Mouse (Mus musculus): ENCODE data around the gene Tulp3.
"Not testable (repeated sequence)": the region's sequence is repeated elsewhere in the genome, so short reads cannot be mapped to it uniquely, and the experiment has no call there.

Tulp3 gene

DNA sequence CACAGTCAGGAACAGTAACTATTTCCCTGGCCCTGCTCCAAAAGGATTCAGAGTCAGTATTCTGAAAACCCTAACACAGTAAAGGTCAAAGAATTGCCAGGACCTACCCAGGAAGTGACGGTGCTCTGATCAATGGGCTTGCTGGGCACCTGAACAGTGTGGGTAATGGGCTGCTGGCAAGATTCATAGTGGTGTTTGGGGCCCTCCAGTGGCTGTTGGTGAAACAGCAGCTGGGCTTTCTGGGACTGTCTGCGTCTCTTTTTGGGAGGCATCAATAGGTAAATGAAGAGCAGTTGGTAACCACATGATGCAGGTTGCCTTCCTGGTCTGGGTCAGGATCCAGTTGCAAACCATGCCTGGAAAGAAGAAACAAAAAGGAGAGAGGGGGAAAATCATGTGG lies 3.3 kb upstream of the Tulp3 start:
- in situ Hi-C loops (cut with MboI): no loop called here

DNA sequence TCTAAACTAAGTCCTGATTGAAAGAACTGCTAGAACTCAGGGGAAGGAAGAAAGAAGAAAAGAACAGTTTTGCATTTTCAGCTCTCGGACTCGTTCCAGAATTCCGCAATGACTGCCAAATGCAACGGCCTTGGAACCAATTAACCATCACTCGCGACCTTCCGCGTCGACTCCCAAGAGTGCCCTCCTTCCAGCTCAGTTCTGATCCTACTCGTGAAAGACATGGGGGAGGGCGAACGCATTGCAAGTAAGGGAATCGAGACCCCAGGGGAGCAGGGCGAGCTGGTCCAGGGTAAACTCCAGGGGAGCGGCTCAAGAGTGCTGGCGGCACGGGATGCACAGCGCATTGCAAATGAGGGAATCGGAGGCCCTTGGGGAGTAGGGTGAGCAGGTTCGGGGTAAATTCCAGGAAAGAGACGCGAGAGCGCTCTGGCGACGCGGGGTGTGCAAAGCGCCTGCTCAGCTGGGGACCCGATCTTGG lies 410 bp downstream of the Tulp3 start:
- in situ Hi-C loops (cut with MboI): no loop called here

DNA sequence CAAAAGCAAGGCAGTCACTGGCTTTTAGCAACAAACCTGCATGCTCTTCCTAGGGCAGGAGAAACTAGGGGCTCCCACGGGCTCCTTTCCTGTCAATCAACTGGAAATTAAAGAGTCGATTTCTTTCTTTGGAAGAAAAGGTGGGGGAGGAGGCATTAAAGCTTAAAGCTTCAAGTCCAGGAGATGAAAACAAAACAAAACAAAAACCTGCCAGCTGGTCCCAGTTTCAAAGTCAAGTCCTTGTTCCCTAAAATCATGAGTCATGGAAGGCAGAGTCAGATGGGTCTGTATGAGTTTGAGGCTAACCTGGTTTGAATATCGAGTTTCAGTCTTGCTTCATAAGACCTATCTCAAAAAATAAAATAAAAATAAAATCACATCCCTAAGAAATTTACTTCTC lies 1.5 kb downstream of the Tulp3 start:
- in situ Hi-C loops (cut with MboI): no loop called here

DNA sequence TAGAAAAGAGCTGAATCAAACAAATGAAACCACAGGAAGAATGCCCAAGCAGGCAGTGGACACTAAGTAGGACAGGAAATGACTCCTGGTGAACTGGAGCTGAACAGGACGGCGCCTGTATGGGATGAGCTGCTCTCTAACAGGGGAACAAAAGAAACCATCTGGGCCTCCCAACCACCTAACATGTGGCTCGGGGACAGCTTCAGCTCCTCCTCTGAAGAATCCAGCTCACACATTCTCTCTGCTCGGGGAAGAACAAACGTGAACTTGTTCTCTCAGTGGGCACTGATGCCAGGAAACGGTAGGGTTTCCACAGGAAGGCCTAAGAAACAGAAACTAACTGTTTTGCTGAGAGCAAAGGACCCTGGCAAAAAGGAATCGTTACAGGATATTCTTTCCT lies 5.9 kb downstream of the Tulp3 start:
- in situ Hi-C loops (cut with MboI): no loop called here

DNA sequence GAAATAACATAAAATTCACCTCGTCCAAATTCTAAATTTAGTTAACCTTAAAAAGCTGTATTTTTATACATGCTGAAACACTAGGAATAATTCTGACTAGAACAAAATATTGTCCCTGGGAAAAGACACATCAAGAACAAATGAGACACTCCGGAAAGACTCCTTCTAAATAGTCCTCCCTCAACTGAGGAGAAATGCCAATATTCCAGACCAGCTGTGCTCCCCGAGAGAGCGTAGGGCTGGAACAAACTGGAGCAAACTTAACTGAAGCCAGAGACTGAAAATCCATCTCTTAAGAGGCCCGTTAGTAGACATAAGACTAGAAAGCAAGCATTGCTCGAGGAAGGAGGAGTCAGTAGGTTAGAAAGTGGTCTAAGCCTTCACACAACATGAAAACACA lies 8.9 kb downstream of the Tulp3 start:
- in situ Hi-C loops (cut with MboI): no loop called here

DNA sequence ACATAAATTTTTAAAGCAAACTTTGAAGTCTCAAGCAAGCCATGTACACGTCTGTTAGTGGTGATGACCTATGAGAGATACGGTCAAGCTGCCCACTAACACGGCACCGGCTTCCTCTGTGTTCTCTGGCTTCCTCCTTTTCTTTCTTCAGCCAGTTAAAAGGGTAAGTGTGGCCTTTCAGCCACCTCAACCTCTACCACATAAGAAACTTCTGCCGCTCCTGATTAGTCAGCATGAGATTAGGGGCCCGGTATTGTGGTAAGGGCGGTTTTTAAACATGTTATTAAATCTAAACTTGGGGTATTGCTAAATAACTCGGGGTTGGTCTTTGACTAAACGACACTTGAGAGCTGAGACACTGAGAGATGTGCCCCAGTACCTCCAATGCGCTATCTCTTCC lies 10.0 kb downstream of the Tulp3 start:
- in situ Hi-C loops (cut with MboI): no loop called here

DNA sequence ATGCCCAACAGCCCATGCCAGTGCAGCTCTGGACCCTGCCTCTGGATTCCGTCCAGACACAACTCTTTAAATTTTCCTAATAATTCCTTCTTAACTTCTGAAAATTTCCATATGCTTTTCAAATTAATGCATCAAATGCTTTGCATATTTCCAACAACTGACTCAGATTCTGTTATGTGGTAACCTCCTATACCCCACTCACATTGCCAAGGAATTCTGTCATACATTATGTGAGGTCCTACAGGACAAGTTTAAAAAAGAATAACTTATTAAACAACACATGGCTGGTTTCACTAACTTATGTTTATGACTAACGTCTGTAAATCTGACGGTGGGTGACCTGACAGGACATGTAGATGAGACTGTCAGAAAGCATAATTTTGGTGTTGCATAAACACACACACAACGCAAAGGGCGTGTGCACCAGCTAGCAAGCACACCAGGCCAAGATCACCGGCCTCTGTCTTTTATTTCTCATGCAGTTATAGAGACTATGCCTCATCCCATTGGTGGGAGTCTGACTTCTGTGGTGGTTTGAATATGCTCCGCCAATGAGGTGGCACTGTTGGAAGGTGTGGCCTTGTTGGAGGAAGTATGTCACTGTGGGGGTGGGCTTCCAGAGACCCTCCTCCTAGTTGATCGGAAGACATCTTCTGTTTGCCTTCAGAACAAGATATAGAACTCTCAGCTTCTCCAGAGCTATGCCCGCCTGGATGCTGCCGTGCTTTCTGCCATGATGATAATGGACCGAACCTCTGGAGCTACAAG lies 13.5 kb downstream of the Tulp3 start:
- in situ Hi-C loops (cut with MboI): no loop called here

DNA sequence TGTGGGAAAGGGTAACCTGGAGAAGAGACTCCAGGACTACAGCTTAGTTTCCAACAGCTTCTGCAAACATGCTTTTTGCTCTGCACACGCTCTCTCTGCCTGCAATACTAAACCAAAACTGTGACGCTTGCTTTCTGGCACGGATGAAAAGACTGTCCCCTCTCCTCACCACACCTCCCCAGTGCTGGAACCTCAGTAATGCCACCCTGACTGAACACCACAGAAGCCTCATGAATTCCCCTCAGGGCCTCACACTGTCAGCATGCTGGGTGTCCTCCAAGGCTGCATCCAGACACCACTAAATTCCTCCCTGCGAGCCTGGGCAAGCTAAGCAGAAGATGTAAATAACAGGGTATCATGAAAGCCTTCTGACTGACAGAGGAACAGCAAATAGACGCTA lies 16.8 kb downstream of the Tulp3 start:
- in situ Hi-C loops (cut with MboI): no loop called here

DNA sequence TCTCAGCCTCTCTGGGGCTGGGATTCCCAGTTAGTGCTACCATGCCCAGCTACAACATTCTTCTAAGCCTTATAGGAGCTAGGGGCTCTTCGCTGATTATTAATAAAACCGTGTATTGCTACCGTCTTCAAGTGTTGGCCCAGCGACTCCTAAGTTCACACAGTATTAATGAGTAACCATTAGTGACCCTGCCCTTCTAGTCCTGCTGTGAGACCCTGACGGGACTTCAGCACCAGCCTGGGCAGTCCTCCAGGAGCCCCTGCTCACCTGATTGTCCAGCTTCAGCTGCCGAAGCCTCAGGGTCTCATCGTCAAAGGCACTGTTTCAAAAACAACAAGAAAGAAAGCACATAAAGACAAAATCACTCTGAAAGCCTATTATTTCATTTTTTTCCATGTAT lies 18.2 kb downstream of the Tulp3 start:
- in situ Hi-C loops (cut with MboI): no loop called here

DNA sequence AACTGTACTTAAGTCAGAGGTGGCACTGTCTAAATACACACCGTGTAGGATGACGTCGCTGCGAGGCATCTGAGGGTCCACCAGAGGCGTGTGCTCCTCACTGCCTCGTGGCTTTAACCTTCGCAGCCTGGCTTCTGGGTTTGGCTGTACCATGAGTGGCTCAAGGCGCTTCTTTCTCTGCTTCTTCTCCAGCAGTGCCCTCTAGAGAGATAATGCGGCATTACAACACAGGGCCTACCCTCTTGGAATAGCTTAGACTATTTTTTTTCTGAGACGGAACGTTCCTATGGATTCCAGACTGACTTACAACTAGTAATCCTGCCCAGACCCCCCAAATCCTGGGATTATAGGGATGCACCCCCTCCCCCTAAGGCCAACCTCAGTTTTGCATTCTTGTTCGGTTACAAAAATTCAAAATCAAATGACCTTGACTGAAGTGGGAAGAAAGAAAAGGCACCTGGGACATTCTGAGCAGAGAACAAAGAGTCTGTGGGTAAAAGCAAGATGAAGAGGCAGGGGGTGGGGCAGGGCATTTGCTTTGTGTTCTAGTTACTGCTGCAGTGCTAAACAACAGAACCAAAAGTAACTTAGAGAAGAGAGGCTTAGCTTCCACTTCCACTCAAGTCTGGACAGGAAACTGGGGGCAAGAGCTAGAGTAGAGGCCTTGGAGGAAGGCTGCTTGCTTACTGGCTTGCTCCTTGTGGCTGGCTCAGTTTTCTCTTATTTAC lies 21.1 kb downstream of the Tulp3 start:
- in situ Hi-C loops (cut with MboI): no loop called here

DNA sequence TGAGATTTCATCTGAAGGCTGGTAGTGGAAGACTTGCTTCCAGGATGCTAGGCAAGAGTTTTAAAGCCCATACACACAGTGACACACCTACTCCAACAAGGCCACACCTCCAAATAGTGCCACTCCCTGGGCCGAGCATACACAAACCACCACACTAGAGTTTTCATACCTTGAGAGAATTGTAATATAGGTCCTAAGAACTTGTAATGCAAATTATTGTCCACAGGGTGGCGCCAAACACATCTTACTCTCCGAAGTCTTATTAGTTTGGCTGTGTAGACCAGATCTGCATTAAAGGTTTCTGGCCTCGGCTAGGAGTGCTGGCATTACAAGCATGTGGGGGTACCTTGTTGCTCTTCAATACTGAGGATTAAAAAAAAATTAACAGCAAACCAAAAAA lies 37.3 kb downstream of the Tulp3 start:
- in situ Hi-C loops (cut with MboI): no loop called here

DNA sequence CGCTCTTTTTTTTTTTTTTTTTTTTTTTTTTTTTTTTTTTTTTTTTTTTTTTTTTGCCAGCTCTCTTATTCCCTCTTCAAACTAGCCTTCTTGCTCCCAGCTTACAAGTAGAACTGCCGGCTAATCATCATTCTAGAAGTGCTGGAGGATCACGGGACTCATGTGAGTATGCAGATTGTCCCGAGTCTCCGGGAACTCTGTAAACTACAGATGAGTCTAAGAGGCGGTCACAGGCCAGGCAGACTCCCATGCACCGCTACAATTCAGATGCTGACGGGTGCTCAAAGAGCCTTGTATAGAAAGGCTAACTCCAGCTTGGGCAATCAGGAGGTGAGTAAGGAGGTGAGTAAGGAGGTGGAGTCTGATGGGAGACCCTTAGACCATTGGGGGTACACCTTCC lies 40.1 kb downstream of the Tulp3 start:
- in situ Hi-C loops (cut with MboI): no loop called here

DNA sequence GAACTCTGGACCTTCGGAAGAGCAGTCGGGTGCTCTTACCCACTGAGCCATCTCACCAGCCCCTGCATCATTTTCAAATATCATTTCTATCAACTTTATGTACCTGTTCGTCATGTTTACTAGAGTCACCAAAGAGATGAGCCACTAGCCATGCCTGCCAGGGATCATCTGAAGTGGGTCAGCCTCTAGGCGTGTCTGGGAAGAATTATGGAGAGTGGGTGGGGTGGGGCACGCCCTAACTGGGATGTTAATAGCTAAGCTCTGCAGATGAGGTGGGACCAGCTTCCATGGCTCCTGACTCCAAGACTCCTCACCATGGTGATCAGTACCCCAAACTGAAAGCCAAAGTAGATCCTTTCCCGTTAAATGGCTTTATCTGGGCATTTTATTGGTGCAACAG lies 40.9 kb downstream of the Tulp3 start:
- in situ Hi-C loops (cut with MboI): no loop called here

DNA sequence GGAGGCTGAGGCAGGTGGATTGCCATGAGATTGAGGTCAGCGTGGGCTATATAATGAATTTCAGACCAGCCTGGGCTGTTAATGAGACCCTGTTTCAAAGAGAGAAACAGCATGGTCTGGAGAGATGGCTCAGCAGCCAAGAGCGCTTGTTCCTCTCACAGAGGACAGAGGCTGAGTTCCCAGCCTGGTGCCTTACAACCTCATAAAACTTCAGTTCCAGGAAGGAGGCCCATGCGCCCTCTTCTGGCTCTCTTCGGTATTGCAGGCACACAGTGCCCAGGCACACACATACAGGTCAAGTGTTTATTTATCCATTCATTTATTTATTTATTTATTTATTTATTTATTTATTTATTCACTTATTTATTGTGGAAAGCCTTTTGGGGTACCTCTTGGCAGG lies 47.3 kb downstream of the Tulp3 start:
- in situ Hi-C loops (cut with MboI): no loop called here

DNA sequence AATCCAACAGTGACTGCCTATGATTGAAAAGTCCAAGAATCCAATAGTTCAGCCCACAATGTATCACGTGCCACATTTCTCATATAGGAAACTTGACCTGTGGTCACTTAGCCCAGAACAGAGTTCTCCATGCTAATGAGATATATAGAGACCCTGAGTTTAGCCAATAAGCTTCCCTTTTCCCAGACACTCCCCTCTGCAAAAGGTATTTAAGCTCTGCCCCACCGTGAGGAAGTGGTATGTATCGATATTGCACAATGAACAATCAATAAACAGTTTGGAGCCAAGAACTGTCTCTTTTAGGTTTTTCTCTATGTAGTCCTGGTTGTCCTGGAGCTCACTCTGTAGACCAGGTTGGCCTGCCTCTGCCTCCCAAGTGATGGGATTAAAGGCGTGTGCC lies 50.9 kb downstream of the Tulp3 start:
- in situ Hi-C loops (cut with MboI): no loop called here

DNA sequence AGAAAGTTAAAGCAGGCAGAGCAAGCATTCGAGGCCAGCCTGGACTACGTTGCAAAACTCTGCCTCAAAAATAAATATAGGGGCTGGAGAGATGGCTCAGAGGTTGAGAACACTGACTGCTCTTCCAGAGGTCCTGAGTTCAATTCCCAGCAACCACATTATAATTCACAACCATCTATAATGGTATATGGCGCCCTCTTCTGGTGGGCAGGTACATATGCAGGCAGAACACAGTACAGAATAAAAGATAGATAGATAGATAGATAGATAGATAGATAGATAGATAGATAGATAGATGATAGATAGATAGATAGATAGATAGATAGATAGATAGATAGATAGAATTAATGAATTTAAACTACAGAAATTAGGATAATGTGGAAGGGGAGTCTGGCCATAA lies 53.0 kb downstream of the Tulp3 start:
- in situ Hi-C loops (cut with MboI): not testable (repeated sequence)

DNA sequence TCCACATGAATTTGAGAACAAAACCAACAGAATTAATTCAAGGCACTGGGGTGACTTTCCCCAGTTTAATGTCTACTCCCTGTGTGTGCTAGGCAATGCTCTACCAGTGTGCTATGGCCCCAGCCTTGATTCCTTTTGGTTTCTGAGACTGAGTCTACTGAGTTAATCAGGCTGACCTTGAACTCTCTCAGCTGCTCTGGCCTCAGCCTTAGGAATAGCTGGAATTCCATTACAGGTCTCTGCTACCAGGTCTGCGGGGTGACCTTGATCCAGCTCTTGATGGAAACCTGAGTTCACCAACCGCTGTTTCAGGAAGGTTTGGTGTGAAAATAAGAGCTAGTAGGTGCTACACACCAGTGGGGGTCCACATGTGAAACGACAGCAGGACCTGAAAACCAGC lies 53.8 kb downstream of the Tulp3 start:
- in situ Hi-C loops (cut with MboI): no loop called here

DNA sequence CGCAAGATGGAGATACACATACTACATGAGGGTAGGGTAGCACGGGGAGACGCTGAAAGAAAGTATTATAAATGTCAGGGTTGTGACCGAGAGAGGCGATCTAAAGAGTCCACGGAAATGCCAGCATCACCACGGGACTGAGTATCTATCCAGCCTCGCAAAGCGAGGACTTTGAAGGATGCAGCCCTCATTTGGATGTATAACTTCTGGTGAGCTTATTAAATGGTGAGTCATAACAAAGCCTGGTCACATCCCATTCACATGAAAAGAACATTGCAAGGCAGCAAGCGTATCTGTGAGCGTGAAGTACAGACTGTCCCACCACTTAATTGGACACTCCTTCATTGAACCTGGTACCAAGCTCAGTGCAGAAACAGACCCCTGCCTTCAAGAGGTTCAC lies 54.2 kb downstream of the Tulp3 start:
- in situ Hi-C loops (cut with MboI): no loop called here

DNA sequence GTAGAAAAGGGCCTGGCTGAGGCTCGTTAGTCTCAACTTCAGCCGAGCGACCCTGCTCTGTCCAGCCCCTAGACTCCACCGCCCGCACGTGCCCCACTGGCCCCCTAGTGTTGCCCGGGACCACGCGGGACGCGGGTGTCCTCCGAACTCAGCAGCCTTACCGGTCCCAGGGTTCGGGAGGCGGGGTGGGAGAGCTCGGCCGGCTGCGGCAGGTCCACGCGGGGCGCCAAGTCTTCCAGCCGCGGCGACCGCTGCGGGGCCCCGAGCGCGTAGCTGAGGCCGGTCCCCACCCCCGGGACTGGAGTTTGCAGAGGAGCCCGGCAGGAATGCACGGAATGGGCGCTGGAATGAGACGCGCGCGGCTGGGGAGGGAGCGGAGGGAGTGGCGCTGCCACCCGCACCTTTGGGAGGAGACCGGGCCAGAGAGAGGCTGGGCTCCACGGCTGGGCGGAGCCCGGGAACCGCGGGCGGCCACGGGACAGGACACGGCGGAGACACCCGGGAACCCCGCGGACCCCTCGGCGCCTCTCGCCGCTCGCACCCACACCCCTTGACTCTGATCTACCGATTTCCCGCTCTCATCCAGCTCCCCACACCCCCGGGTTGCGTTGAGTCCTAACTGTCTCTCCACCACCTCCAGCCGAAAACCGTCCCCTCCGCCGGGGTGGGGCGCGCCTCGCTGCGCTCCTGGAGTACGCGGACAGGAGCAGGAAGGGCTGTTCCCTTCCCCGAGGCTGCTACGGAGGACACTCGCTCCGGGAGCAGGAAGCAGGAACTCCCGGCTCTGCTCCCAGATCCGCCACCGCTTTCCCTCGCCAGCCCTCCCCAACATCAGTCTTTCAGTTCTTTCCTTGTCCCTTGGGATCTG lies 55.3 kb downstream of the Tulp3 start, which contains the start of gene Tead4:
Gene Tead4, minus strand, starts transcription at position 690 of the 868 bp plus-strand sequence.
- in situ Hi-C loops (cut with MboI): no loop called here

DNA sequence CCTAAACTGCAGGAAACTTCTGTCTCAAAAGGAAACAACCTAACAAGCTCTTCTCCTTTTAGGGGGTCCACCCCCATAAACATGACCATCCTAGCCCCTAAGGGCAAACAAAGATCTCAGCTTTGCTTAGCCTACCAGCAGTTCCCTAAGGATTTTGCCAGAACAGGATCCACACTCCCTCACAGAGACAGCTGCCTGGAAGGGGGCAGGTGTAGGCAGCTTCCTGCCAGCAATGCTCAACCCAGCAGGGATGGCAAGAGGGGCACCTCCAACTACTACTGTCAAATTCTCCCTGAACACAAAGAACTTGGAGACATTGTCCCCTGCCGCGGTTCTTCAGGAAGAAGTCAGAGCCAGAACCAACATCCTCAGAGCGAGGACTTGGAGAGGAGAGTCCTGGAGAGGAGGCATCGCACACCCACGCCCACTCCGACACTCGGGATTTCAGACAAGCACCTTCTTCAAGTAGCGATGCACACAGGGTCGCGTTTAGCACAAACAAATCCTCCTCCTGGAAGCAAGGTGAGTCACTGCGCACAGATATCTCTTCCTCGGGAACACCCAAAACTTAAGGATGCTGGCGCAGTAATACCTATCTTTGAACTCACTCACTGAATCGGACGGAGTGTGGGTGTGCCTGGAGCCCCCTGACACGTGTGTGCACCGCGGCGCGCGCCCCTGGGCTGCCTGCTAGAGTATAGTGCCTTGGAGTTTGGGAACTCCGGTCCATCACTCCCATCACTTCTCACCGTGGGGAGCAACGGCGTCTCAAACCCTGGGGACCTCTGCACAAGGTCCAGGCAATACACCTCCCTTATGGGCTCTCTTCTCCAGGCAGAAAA lies 56.1 kb downstream of the Tulp3 start:
- in situ Hi-C loops (cut with MboI): no loop called here

DNA sequence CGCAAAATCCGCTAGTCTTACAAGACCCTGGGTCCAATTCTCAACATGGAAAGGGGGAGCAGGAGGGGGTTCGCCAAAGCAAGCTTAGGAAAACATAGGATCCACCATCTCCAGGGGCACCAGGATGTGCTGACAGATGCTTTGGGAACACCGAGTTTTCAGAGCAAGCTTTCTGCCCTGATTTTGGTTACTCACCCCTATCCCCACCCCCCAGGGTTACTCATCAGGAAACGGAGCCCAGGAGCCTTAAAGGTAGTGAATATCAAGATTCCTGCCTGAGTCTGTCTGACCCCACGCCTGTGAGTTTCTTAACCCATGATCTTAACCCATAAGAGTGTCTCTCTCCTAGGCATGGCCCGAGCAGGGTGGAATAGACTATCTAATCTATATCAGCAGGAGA lies 57.4 kb downstream of the Tulp3 start:
- in situ Hi-C loops (cut with MboI): no loop called here

All from mature B cell (primary cell).